Mouse (Mus musculus): ENCODE measurements at regions not wholly inside any gene's neighbourhood (a gene's known extent, or its start where the extent isn't known, plus 50 kb on each side); places are given as distances from the start of the nearest gene placed in this dataset.

GRCm38 (mm10) chr5:73810660-73811059 is 159.5 kb downstream of the Spata18 start:
- TF ChIP-seq CTCF (IDR thresholded peaks at IDR 0.05; ENCODE audit: borderline replicate concordance, control insufficient read depth, extremely low read depth, insufficient read depth, low read length, poor library complexity) (no peak), POLR2A (IDR thresholded peaks at IDR 0.05; ENCODE audit: control insufficient read depth, extremely low read depth, insufficient read depth, low read length, poor library complexity) (no peak)
